Mouse (Mus musculus): Measurements from ENCODE around the gene Gm10160.

Gene Gm10160

DNA sequence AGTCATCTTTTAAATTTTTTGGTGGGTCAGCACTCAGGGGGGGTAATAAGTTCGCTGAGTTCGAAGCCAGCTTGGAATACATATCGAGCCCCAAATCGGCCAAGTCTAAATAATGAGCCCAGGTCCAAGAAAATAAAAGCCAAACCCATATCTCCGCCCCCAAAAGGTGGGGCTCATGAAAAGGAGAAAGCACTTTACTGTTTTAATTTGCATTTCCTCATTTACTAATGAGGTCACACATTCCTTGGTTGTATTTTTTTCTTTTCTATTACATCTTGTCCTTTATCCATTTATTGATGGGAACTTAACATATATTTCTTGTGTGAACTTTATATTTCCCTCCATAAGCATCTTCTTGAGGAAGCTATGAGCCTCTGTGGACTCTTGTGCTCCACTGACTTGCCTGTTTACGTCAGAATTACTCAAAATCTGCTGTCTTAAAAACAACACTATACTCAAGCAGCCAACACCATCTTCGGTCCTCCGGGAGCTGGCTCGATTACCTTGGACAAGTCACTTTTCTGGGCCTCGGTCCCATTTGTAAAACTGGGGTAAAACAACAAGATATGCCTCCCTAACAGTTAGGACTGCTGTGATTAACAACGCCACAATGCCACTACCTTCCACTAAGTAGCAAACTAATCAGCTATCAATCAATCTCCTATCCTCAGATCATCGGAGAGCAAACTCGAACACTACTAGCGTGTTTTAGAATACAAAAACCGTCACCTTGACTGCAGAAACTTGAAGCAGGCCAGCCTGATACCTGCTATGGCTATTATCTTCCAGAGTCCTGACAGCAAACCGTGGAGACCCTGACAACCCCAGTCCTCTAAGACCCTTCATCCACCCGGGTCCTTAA lies 27.6 kb downstream of the Gm10160 start:
- DNase-seq (ENCODE audit: low read depth, low spot score): no peak

- no peak for DNase-seq (ENCODE audit: low read depth, low spot score)
Observed at GRCm38 (mm10) chr7:81825381-81825780, 30.2 kb downstream of the Gm10160 start.

- DNase-seq (ENCODE audit: low read depth, low spot score): no peak
Observed at GRCm38 (mm10) chr7:81824906-81825305, 30.7 kb downstream of the Gm10160 start.

DNA sequence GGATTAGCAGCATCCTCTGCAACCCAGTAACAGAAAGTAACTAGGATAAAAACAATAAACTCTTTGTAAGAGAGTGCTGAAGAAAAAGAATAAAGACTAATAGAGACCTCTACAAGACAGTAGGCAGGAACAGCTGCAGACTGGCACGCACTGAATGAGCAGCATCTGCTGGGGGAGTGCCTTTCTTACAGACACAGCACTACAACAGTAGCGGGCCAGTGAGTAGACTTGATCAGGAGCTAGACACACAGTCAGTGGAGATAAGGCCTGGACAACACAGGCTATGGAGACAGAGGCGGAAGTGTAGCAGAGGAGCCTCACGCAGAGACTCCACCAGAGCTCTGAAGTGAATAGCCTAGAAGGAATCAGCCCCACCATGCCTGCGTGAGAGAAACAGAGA lies 49.5 kb downstream of the Gm10160 start:
- DNase-seq (ENCODE audit: low read depth, low spot score): no peak

Measured in forelimb bud, embryonic 11.5 days (tissue).